Mouse (Mus musculus): ENCODE results near the gene Lyve1. TPM values are rescaled to one million over a fixed set of nuclear protein-coding genes. Genes with fewer than 3 reads are reported as not detected.

Gene Lyve1
- polyA plus RNA-seq, 1 experiment from 2014 or later, result 5.3 TPM

GRCm38 (mm10) chr7:110821068-110821467, 42.0 kb downstream of the Lyve1 start:
- Histone ChIP-seq H3K9ac (replicated peaks) (no peak overlapping the region), H3K27me3 (no peaks in the 10 kb centered on the region), H3K4me2 (replicated peaks) (no peak overlapping the region), H3K36me3 (peaks cover 20% of the 10 kb centered on the region), H3K4me1 (replicated peaks) (no peaks in the 10 kb centered on the region), H3K27ac (no peak overlapping the region), H3K9me3 (no peaks in the 10 kb centered on the region), H3K4me3 (replicated peaks) (no peak overlapping the region)
- WGBS, result 64% methylated on average over 5 of the region's 5 CpGs
- no peak for ATAC-seq

DNA sequence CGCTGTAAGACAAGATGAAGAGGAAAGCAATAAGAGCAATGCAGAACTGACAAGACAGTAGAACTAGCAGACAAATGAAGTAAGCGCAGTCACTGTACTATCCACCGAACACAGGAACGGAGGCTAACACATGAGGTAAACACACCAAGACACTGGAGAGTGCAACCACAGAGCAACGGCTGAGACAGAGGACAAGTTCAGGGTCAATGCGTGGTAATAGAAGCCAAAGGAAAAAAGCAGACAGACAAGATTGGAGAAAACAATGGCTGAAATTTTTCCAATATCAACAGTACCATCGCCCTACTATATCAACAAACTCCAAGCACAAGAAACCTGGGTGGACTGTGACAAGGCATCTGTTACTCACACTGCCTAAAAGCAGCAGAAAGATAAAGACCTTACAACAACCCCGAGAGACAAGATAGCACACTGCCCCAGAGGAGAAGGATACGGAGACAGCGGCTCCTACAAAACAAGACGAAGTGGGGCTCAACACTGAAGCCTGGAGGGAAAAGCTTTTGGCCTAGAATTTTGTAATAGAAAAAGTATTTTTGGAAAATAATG, 44.2 kb downstream of the Lyve1 start:
- ATAC-seq, result no peak
- Histone ChIP-seq H3K27me3 (no peaks in the 10 kb centered on the region), H3K9ac (replicated peaks) (no peak overlapping the region), H3K9me3 (no peaks in the 10 kb centered on the region), H3K27ac (no peak overlapping the region), H3K4me2 (replicated peaks) (no peak overlapping the region), H3K4me3 (replicated peaks) (no peak overlapping the region), H3K4me1 (replicated peaks) (no peaks in the 10 kb centered on the region), H3K36me3 (peaks cover 7% of the 10 kb centered on the region)
- 91% methylated on average over 11 of the region's 11 CpGs for WGBS

GRCm38 (mm10) chr7:110818206-110818605, 44.8 kb downstream of the Lyve1 start:
- Histone ChIP-seq H3K36me3 (peaks cover 4% of the 10 kb centered on the region), H3K4me3 (replicated peaks) (no peak overlapping the region), H3K4me2 (replicated peaks) (no peak overlapping the region), H3K27ac (no peak overlapping the region), H3K9ac (replicated peaks) (no peak overlapping the region), H3K4me1 (replicated peaks) (no peaks in the 10 kb centered on the region), H3K9me3 (no peaks in the 10 kb centered on the region), H3K27me3 (no peaks in the 10 kb centered on the region)
- no peak for ATAC-seq
- WGBS, result 92% methylated on average over 6 of the region's 6 CpGs

DNA sequence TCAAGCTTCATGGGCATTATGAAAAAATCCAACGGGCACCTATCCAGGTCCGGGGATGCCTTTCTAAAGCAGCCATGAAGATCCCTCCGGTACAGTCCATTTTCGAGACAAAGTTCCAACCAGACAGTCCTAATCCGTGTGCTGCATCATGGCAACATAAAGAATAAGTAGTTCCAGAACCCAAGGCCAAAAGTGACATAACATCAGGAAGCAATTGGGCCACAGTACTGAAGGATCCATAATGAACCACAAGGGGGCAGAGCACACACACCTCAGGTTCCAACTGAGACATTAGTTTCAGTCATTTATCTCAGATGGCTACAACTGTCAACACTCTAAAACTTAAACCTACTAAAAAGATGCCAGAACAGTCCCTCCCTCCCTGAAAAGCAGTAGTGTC, 47.0 kb downstream of the Lyve1 start:
- peak; percentile 17; the same call in 1 of the 2 replicates for ATAC-seq
- Histone ChIP-seq H3K9ac (replicated peaks) (no peak overlapping the region), H3K4me1 (replicated peaks) (no peaks in the 10 kb centered on the region), H3K4me2 (replicated peaks) (no peak overlapping the region), H3K27ac (no peak overlapping the region), H3K4me3 (replicated peaks) (no peak overlapping the region), H3K27me3 (no peaks in the 10 kb centered on the region), H3K9me3 (no peaks in the 10 kb centered on the region), H3K36me3 (no peaks in the 10 kb centered on the region; the same call in none of the 2 replicates)
- WGBS, result 78% methylated on average over 5 of the region's 5 CpGs

GRCm38 (mm10) chr7:110813983-110814382, 49.1 kb downstream of the Lyve1 start:
- Histone ChIP-seq H3K9me3 (no peaks in the 10 kb centered on the region), H3K4me2 (replicated peaks) (no peak overlapping the region), H3K4me3 (replicated peaks) (no peak overlapping the region), H3K27ac (no peak overlapping the region), H3K4me1 (replicated peaks) (0 out of 2 replicates have a peak, but pooled peaks cover 3% of the 10 kb centered on the region), H3K27me3 (no peaks in the 10 kb centered on the region), H3K9ac (replicated peaks) (no peak overlapping the region), H3K36me3 (no peaks in the 10 kb centered on the region; the same call in none of the 2 replicates)
- WGBS, result 89% methylated on average over 1 of the region's 1 CpGs
- ATAC-seq, result no peak

- Histone ChIP-seq H3K4me2 (replicated peaks) (no peak overlapping the region), H3K4me3 (replicated peaks) (no peak overlapping the region), H3K9ac (replicated peaks) (no peak overlapping the region), H3K27me3 (no peaks in the 10 kb centered on the region), H3K27ac (no peak overlapping the region), H3K4me1 (replicated peaks) (0 out of 2 replicates have a peak, but pooled peaks cover 3% of the 10 kb centered on the region), H3K9me3 (no peaks in the 10 kb centered on the region), H3K36me3 (no peaks in the 10 kb centered on the region; the same call in none of the 2 replicates)
- WGBS, result 90% methylated on average over 5 of the region's 5 CpGs
- ATAC-seq, result no peak
These were observed 51.5 kb downstream of the Lyve1 start for GRCm38 (mm10) chr7:110811529-110811928.

- 86% methylated on average over 8 of the region's 8 CpGs for WGBS
- Histone ChIP-seq H3K4me2 (replicated peaks) (no peak overlapping the region), H3K27ac (no peak overlapping the region), H3K36me3 (no peaks in the 10 kb centered on the region; the same call in none of the 2 replicates), H3K9ac (replicated peaks) (no peak overlapping the region), H3K4me1 (replicated peaks) (0 out of 2 replicates have a peak, but pooled peaks cover 3% of the 10 kb centered on the region), H3K27me3 (no peaks in the 10 kb centered on the region), H3K9me3 (no peaks in the 10 kb centered on the region), H3K4me3 (replicated peaks) (no peak overlapping the region)
- no peak for ATAC-seq
These were observed 52.0 kb downstream of the Lyve1 start for GRCm38 (mm10) chr7:110810995-110811394.

DNA sequence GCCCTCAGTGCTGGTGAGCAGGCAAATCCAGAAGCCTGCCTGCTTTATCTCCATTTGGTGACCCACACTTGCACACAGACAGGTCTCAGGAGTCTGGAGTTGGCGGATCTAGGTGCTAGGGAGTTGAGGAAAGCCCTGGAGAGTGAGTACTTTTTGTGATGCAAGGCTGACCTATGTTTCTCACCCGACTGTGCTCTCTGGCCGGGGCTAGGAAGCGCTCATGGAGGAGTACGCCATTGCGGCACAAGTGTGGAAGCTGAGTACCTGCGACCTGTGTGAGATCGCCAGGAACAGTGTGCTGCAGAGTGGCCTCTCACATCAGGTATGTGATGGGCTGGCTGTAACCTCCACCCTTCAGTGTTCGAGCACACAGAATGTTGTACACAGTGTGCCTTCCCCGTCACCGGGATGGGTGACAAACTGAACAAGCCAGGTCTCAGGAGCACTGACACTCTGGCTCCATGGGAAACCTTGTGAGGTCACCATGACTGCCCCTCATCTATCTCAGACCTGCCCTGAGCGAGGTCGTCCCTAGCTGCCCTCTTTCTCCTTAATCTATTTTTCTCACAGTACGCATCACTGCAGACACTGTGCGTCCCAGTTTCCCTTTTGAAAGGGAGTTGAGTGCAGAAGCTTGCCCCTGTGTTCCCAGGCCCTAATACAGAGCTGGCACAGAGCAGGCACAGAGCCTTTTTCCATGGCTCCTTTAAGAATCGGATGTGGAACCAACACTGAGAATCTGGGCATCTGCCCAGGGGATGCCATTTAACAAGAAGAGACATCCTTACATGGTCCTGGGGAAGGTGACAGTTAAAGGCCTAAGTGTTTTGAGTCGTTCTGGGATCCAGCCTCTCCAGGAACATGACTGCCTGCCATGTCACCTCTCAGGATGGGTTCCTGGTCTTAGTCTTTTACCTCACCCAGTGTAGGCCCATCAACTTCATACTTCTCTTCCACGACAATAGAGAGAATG, 53.2 kb downstream of the Lyve1 start:
- no peak overlapping the region for H3K27ac ChIP-seq
- no peak overlapping the region for H3K4me3 ChIP-seq (replicated peaks)
- 88% methylated on average over 18 of the region's 18 CpGs for WGBS
- H3K4me2 ChIP-seq (replicated peaks), result no peak overlapping the region
- H3K36me3 ChIP-seq, result no peaks in the 10 kb centered on the region; the same call in none of the 2 replicates
- ATAC-seq, result no peak
- H3K9me3 ChIP-seq, result no peaks in the 10 kb centered on the region
- H3K27me3 ChIP-seq, result no peaks in the 10 kb centered on the region
- no peak overlapping the region for H3K9ac ChIP-seq (replicated peaks)
- H3K4me1 ChIP-seq (replicated peaks), result 0 out of 2 replicates have a peak, but pooled peaks cover 3% of the 10 kb centered on the region

GRCm38 (mm10) chr7:110808962-110809361, 54.1 kb downstream of the Lyve1 start:
- Histone ChIP-seq H3K27ac (no peak overlapping the region), H3K4me1 (replicated peaks) (0 out of 2 replicates have a peak, but pooled peaks cover 3% of the 10 kb centered on the region), H3K9me3 (no peaks in the 10 kb centered on the region), H3K36me3 (no peaks in the 10 kb centered on the region; the same call in 1 of the 2 replicates), H3K4me2 (replicated peaks) (no peak overlapping the region), H3K4me3 (replicated peaks) (no peak overlapping the region), H3K27me3 (no peaks in the 10 kb centered on the region), H3K9ac (replicated peaks) (no peak overlapping the region)
- 66% methylated on average over 3 of the region's 3 CpGs for WGBS
- ATAC-seq, result no peak

GRCm38 (mm10) chr7:110807460-110808030, 55.5 kb downstream of the Lyve1 start:
- Histone ChIP-seq H3K9ac (replicated peaks) (no peak overlapping the region), H3K4me3 (replicated peaks) (no peak overlapping the region), H3K36me3 (no peaks in the 10 kb centered on the region; the same call in 1 of the 2 replicates), H3K4me1 (replicated peaks) (0 out of 2 replicates have a peak, but pooled peaks cover 3% of the 10 kb centered on the region), H3K9me3 (no peaks in the 10 kb centered on the region), H3K4me2 (replicated peaks) (no peak overlapping the region), H3K27me3 (no peaks in the 10 kb centered on the region), H3K27ac (no peak overlapping the region)
- WGBS, result 92% methylated on average over 13 of the region's 13 CpGs
- ATAC-seq, result no peak

DNA sequence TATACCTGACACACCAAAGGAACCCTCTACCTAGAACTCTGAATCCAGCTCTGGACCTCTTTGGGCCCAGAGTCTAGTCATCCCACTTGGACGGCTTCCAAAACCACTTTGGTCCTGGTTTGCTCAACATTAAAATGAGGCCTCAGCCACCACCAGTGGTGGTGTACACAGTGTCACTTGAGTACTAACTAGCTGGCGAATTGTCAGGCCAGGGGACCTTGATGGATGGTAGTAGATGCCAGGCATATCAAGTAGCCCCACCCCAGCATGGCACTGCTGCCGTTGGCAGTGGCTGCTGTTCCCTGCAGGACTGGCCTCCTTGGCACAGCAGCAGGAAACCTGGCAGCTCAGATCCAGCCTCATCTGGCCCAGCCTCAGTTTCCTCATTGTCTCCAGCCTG, 58.8 kb downstream of the Lyve1 start:
- H3K27me3 ChIP-seq, result no peaks in the 10 kb centered on the region
- H3K4me2 ChIP-seq (replicated peaks), result no peak overlapping the region
- no peak for ATAC-seq
- H3K36me3 ChIP-seq, result no peaks in the 10 kb centered on the region
- no peak overlapping the region for H3K4me3 ChIP-seq (replicated peaks)
- no peak overlapping the region for H3K27ac ChIP-seq
- no peaks in the 10 kb centered on the region for H3K9me3 ChIP-seq
- 0 out of 2 replicates have a peak, but pooled peaks cover 2% of the 10 kb centered on the region for H3K4me1 ChIP-seq (replicated peaks)
- H3K9ac ChIP-seq (replicated peaks), result no peak overlapping the region
- WGBS, result 84% methylated on average over 3 of the region's 3 CpGs

- H3K4me1 ChIP-seq (replicated peaks), result no peaks in the 10 kb centered on the region
- H3K27me3 ChIP-seq, result no peaks in the 10 kb centered on the region
- 91% methylated on average over 10 of the region's 10 CpGs for WGBS
- no peak for ATAC-seq
- no peaks in the 10 kb centered on the region for H3K36me3 ChIP-seq
- no peak overlapping the region for H3K4me3 ChIP-seq (replicated peaks)
- H3K9me3 ChIP-seq, result no peaks in the 10 kb centered on the region
- H3K27ac ChIP-seq, result no peak overlapping the region
- no peak overlapping the region for H3K9ac ChIP-seq (replicated peaks)
- no peak overlapping the region for H3K4me2 ChIP-seq (replicated peaks)
These were observed 59.9 kb downstream of the Lyve1 start for GRCm38 (mm10) chr7:110803131-110803530.

Data from midbrain, embryonic 13.5 days (tissue).